Mouse (Mus musculus) hindbrain, embryonic 10.5 days (tissue): ENCODE measurements around the gene Coro1b. TPM values are rescaled to one million over a fixed set of nuclear protein-coding genes. Genes with fewer than 3 reads are reported as not detected.
"Not testable (repeated sequence)": the region's sequence is repeated elsewhere in the genome, so short reads cannot be mapped to it uniquely, and the experiment has no call there.

Source experiments
- DNase-seq: peaks from one replicate; pipeline ENCODE4 v3.0.0-alpha.2; 2017; ENCODE audit warnings: low spot score
- H3K27ac ChIP-seq: fragments of 300-500 bp; sonication (generic); 2 replicates; pipeline ENCODE4 v1.5.1; 2016; ENCODE audit warnings: mild to moderate bottlenecking, moderate library complexity
- H3K27me3 ChIP-seq: fragments of 300-500 bp; sonication (generic); 2 replicates; pipeline ENCODE4 v1.6.1; 2016; ENCODE audit warnings: mild to moderate bottlenecking; ENCODE audit not compliant: poor library complexity, insufficient read depth, severe bottlenecking
- H3K36me3 ChIP-seq: fragments of 300-500 bp; sonication (generic); 2 replicates; pipeline ENCODE4 v1.6.1; 2016; ENCODE audit warnings: mild to moderate bottlenecking, moderate library complexity
- H3K4me1 ChIP-seq: fragments of 300-500 bp; sonication (generic); replicated peaks from 2 replicates; pipeline ENCODE4 v1.6.1; 2016; ENCODE audit warnings: mild to moderate bottlenecking
- H3K4me3 ChIP-seq: fragments of 300-500 bp; sonication (generic); 2 replicates; pipeline ENCODE4 v1.5.1; 2016; ENCODE audit warnings: mild to moderate bottlenecking, moderate library complexity
- H3K9me3 ChIP-seq: fragments of 300-500 bp; sonication (generic); 2 replicates; pipeline ENCODE4 v1.6.1; 2016; ENCODE audit warnings: mild to moderate bottlenecking, moderate library complexity
- WGBS: fragments of 180-500 bp; shearing (Covaris S2); methylation state at CpG from one replicate; pipeline ENCODE4 v1.1.7; 2016; 5-methylcytosine and 5-hydroxymethylcytosine counted together
- polyA plus RNA-seq: library from polyadenylated mRNA; unstranded; fragments of >200 nt; fragmentation: Nextera tagmentation; extraction: Ambion mirVana; gene quantifications from 2 replicates; pipeline ENCODE4 v1.2.1, GENCODE M21; 2016

The Coro1b gene
- polyA plus RNA-seq, 1 experiment from 2014 or later = 156 TPM

GRCm38 (mm10) chr19:4112063-4112960, 36.1 kb upstream of the Coro1b start:
- Histone ChIP-seq H3K4me1 (peaks cover 5% of the 10 kb centered on the region; the same call in 1 of the 2 replicates), H3K36me3 (peaks cover 63% of the 10 kb centered on the region), H3K9me3 (no peaks in the 10 kb centered on the region), H3K27me3 (no peaks in the 10 kb centered on the region), H3K27ac (no peak overlapping the region), H3K4me3 (no peak overlapping the region)
- WGBS = 95% methylated on average over 26 of the region's 26 CpGs
- no peak for DNase-seq

- peaks cover 73% of the 10 kb centered on the region for H3K36me3 ChIP-seq
- 86% methylated on average over 13 of the region's 13 CpGs for WGBS
These were observed 35.1 kb upstream of the Coro1b start for GRCm38 (mm10) chr19:4113186-4113805.

GRCm38 (mm10) chr19:4113806-4114230, 34.6 kb upstream of the Coro1b start:
- H3K27ac ChIP-seq = no peak overlapping the region
- no peaks in the 10 kb centered on the region for H3K9me3 ChIP-seq
- H3K4me3 ChIP-seq = no peak overlapping the region
- H3K36me3 ChIP-seq = peaks cover 75% of the 10 kb centered on the region
- 74% methylated on average over 5 of the region's 5 CpGs for WGBS
- no peaks in the 10 kb centered on the region for H3K27me3 ChIP-seq
- peaks cover 5% of the 10 kb centered on the region; the same call in 1 of the 2 replicates for H3K4me1 ChIP-seq
- DNase-seq = no peak

More at GRCm38 (mm10) chr19:4113186-4113805, 35.1 kb upstream of the Coro1b start:
- no peak for DNase-seq
- Histone ChIP-seq H3K4me1 (peaks cover 5% of the 10 kb centered on the region; the same call in 1 of the 2 replicates), H3K27ac (no peak overlapping the region), H3K27me3 (no peaks in the 10 kb centered on the region), H3K9me3 (no peaks in the 10 kb centered on the region), H3K4me3 (no peak overlapping the region)

GRCm38 (mm10) chr19:4114551-4114950, 33.9 kb upstream of the Coro1b start:
- H3K9me3 ChIP-seq = no peaks in the 10 kb centered on the region
- peaks cover 75% of the 10 kb centered on the region for H3K36me3 ChIP-seq
- H3K4me3 ChIP-seq = no peak overlapping the region
- no peak for DNase-seq
- peaks cover 5% of the 10 kb centered on the region; the same call in 1 of the 2 replicates for H3K4me1 ChIP-seq
- no peak overlapping the region; the same call in 1 of the 2 replicates for H3K27ac ChIP-seq
- 92% methylated on average over 10 of the region's 10 CpGs for WGBS
- no peaks in the 10 kb centered on the region for H3K27me3 ChIP-seq

- WGBS = 96% methylated on average over 10 of the region's 10 CpGs
- Histone ChIP-seq H3K9me3 (no peaks in the 10 kb centered on the region), H3K36me3 (peaks cover 75% of the 10 kb centered on the region), H3K27me3 (peaks cover 4% of the 10 kb centered on the region), H3K4me3 (no peak overlapping the region), H3K27ac (no peak overlapping the region), H3K4me1 (peaks cover 6% of the 10 kb centered on the region; the same call in 1 of the 2 replicates)
- DNase-seq = no peak
These were observed 33.3 kb upstream of the Coro1b start for GRCm38 (mm10) chr19:4115144-4115543.

GRCm38 (mm10) chr19:4115816-4116215, 32.6 kb upstream of the Coro1b start:
- Histone ChIP-seq H3K9me3 (no peaks in the 10 kb centered on the region), H3K36me3 (peaks cover 75% of the 10 kb centered on the region), H3K27me3 (peaks cover 9% of the 10 kb centered on the region), H3K4me1 (peaks cover 8% of the 10 kb centered on the region), H3K27ac (no peak overlapping the region), H3K4me3 (no peak overlapping the region)
- no peak for DNase-seq
- WGBS = 85% methylated on average over 11 of the region's 11 CpGs

GRCm38 (mm10) chr19:4117006-4117405, 31.4 kb upstream of the Coro1b start:
- H3K36me3 ChIP-seq = peaks cover 65% of the 10 kb centered on the region

GRCm38 (mm10) chr19:4118350-4118749, 30.1 kb upstream of the Coro1b start:
- peaks cover 51% of the 10 kb centered on the region for H3K36me3 ChIP-seq
- WGBS = 91% methylated on average over 2 of the region's 2 CpGs
- DNase-seq = no peak

More at GRCm38 (mm10) chr19:4117006-4117405, 31.4 kb upstream of the Coro1b start:
- 95% methylated on average over 7 of the region's 7 CpGs for WGBS
- Histone ChIP-seq H3K4me3 (no peak overlapping the region), H3K27me3 (peaks cover 9% of the 10 kb centered on the region), H3K4me1 (peaks cover 11% of the 10 kb centered on the region), H3K27ac (no peak overlapping the region), H3K9me3 (no peaks in the 10 kb centered on the region)
- no peak for DNase-seq

GRCm38 (mm10) chr19:4119716-4120487, 28.5 kb upstream of the Coro1b start:
- H3K9me3 ChIP-seq = no peaks in the 10 kb centered on the region
- peak overlapping the region; percentile 51 for H3K4me3 ChIP-seq
- peaks cover 11% of the 10 kb centered on the region for H3K4me1 ChIP-seq
- no peak overlapping the region for H3K27ac ChIP-seq
- H3K36me3 ChIP-seq = peaks cover 36% of the 10 kb centered on the region
- peaks cover 9% of the 10 kb centered on the region for H3K27me3 ChIP-seq
- no peak for DNase-seq
- 90% methylated on average over 6 of the region's 6 CpGs for WGBS

More at GRCm38 (mm10) chr19:4118350-4118749, 30.1 kb upstream of the Coro1b start:
- Histone ChIP-seq H3K9me3 (no peaks in the 10 kb centered on the region), H3K27me3 (peaks cover 9% of the 10 kb centered on the region), H3K27ac (no peak overlapping the region), H3K4me3 (no peak overlapping the region), H3K4me1 (peaks cover 11% of the 10 kb centered on the region)

- Histone ChIP-seq H3K27ac (no peak overlapping the region), H3K4me1 (peaks cover 16% of the 10 kb centered on the region), H3K27me3 (peaks cover 9% of the 10 kb centered on the region), H3K36me3 (peaks cover 30% of the 10 kb centered on the region), H3K4me3 (peak overlapping the region; percentile 51), H3K9me3 (no peaks in the 10 kb centered on the region)
- WGBS = 95% methylated on average over 2 of the region's 2 CpGs
- DNase-seq = no peak
These were observed 27.9 kb upstream of the Coro1b start for GRCm38 (mm10) chr19:4120496-4120895.

- peaks cover 22% of the 10 kb centered on the region for H3K4me1 ChIP-seq
These were observed 27.2 kb upstream of the Coro1b start for GRCm38 (mm10) chr19:4121097-4121805.

GRCm38 (mm10) chr19:4121896-4122295, 26.5 kb upstream of the Coro1b start:
- Histone ChIP-seq H3K4me1 (peaks cover 29% of the 10 kb centered on the region), H3K27ac (peak overlapping the region; percentile 84), H3K4me3 (peak overlapping the region; percentile 51; the same call in 1 of the 2 replicates), H3K36me3 (peaks cover 16% of the 10 kb centered on the region)
- not testable (repeated sequence) for H3K27me3 ChIP-seq, H3K9me3 ChIP-seq, DNase-seq
- 63% methylated on average over 6 of the region's 6 CpGs for WGBS

More at GRCm38 (mm10) chr19:4121097-4121805, 27.2 kb upstream of the Coro1b start:
- peak; percentile 98 for DNase-seq
- peak overlapping the region; percentile 84 for H3K27ac ChIP-seq
- H3K27me3 ChIP-seq = peaks cover 9% of the 10 kb centered on the region
- H3K4me3 ChIP-seq = peak overlapping the region; percentile 51
- H3K9me3 ChIP-seq = no peaks in the 10 kb centered on the region
- peaks cover 22% of the 10 kb centered on the region for H3K36me3 ChIP-seq
- WGBS = 3% methylated on average over 38 of the region's 38 CpGs
